In the genomic region with DNA sequence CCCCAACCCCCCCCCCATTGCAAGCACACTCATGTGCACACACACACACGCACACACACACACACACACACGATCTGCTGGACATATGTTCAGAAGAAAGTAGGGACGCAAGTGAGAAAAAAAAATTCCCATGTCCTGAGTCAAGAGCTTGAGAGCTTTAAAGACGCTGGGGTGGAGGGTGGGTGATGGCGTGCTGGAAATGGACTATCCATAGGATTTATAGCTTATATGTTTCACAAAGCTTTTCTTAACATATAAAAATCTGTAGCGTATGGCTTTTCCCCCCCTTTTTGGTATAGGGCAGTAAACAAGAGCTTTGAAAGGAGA, we compare ENCODE assay signal across 9 mouse cellular contexts.
A peak's percentile ranks its signal among the peaks of the same experiment; 100 is the strongest.
DNase-seq lines count a peak whose midpoint lies in the region; ATAC-seq lines count a peak whose summit lies in the region.
"Had no signal": no experiment of that assay in that cellular context is flagged by ENCODE, and none has a peak within 500 bp of the region (broad histone marks: within the 10 kb centered on the region; RNA-seq: fewer than 3 reads in every experiment).

No protein-coding gene starts in this region.

- H3K4me3 ChIP-seq in heart, embryonic 13.5 days, result no peak overlapping the region
- no peak overlapping the region for H3K4me3 ChIP-seq in embryonic facial prominence, embryonic 13.5 days
- H3K4me3 ChIP-seq in intestine, embryonic 15.5 days (replicated peaks), result no peak overlapping the region
- H3K4me3 ChIP-seq in midbrain, embryonic 14.5 days (replicated peaks; ENCODE audit: low read depth, low read length), result no peak overlapping the region

- WGBS in heart, embryonic 13.5 days, result 72% methylated on average over 6 of the region's 6 CpGs
- 25% methylated on average over 6 of the region's 6 CpGs for WGBS in embryonic facial prominence, embryonic 13.5 days
- WGBS in intestine, embryonic 15.5 days, result 48% methylated on average over 6 of the region's 6 CpGs
- WGBS in midbrain, embryonic 14.5 days, result 35% methylated on average over 6 of the region's 6 CpGs

- H3K27ac ChIP-seq in heart, embryonic 13.5 days (replicated peaks), result peak overlapping the region; percentile 74
- H3K27ac ChIP-seq in embryonic facial prominence, embryonic 13.5 days, result peak overlapping the region; percentile 97
- peak overlapping the region; percentile 66; the same call in 1 of the 2 replicates for H3K27ac ChIP-seq in intestine, embryonic 15.5 days
- H3K27ac ChIP-seq in midbrain, embryonic 14.5 days (replicated peaks; ENCODE audit: low read depth, low read length), result peak overlapping the region; percentile 57

- H3K27me3 ChIP-seq in heart, embryonic 13.5 days (replicated peaks), result no peaks in the 10 kb centered on the region
- no peaks in the 10 kb centered on the region for H3K27me3 ChIP-seq in embryonic facial prominence, embryonic 13.5 days
- H3K27me3 ChIP-seq in intestine, embryonic 15.5 days (replicated peaks), result no peaks in the 10 kb centered on the region
- no peaks in the 10 kb centered on the region for H3K27me3 ChIP-seq in midbrain, embryonic 14.5 days (ENCODE audit: control insufficient read depth, insufficient read depth, low read length)

- peaks cover 66% of the 10 kb centered on the region for H3K4me1 ChIP-seq in heart, embryonic 13.5 days
- H3K4me1 ChIP-seq in embryonic facial prominence, embryonic 13.5 days, result peaks cover 55% of the 10 kb centered on the region
- H3K4me1 ChIP-seq in intestine, embryonic 15.5 days (replicated peaks), result peaks cover 11% of the 10 kb centered on the region
- 0 out of 2 replicates have a peak, but pooled peaks cover 8% of the 10 kb centered on the region for H3K4me1 ChIP-seq in midbrain, embryonic 14.5 days (ENCODE audit: control insufficient read depth, insufficient read depth, low read length)

- ATAC-seq in heart, embryonic 13.5 days (ENCODE audit: extremely low read depth, insufficient number of reproducible peaks, low FRiP score, low TSS enrichment), result no peak
- no peak for ATAC-seq in embryonic facial prominence, embryonic 13.5 days (ENCODE audit: insufficient number of reproducible peaks, insufficient read depth, low FRiP score, low TSS enrichment, low read depth)
- peak; percentile 21 for ATAC-seq in intestine, embryonic 15.5 days
- no peak for ATAC-seq in midbrain, embryonic 14.5 days (ENCODE audit: low FRiP score, low TSS enrichment)

- no peaks in the 10 kb centered on the region for H3K36me3 ChIP-seq in heart, embryonic 13.5 days
- H3K36me3 ChIP-seq in embryonic facial prominence, embryonic 13.5 days, result no peaks in the 10 kb centered on the region
- H3K36me3 ChIP-seq in intestine, embryonic 15.5 days, result no peaks in the 10 kb centered on the region
- H3K36me3 ChIP-seq in midbrain, embryonic 14.5 days (ENCODE audit: control insufficient read depth, insufficient read depth, low read length), result no peaks in the 10 kb centered on the region

- no peak for DNase-seq in heart, adult 11 months
- DNase-seq in midbrain, embryonic 14.5 days, result no peak
- no peak for DNase-seq in retina, embryonic 14.5 days (ENCODE audit: low spot score)
- DNase-seq in frontal cortex, postnatal 10 days (ENCODE audit: low spot score in 2 of 2), result no peak
- DNase-seq in urinary bladder, postnatal 14 days (ENCODE audit: low spot score), result no peak
- DNase-seq: cerebellum, adult 11 months had no signal

- H3K9ac ChIP-seq in heart, embryonic 13.5 days, result no peak overlapping the region
- no peak overlapping the region for H3K9ac ChIP-seq in embryonic facial prominence, embryonic 13.5 days
- no peak overlapping the region for H3K9ac ChIP-seq in intestine, embryonic 15.5 days
- peak overlapping the region; percentile 39; the same call in 1 of the 2 replicates for H3K9ac ChIP-seq in midbrain, embryonic 14.5 days (replicated peaks; ENCODE audit: low read length)

- 0 out of 2 replicates have a peak overlapping the region, but pooled peaks have one; percentile 24 for H3K4me2 ChIP-seq in heart, embryonic 13.5 days
- peak overlapping the region; percentile 49 for H3K4me2 ChIP-seq in embryonic facial prominence, embryonic 13.5 days
- peak overlapping the region; percentile 37 for H3K4me2 ChIP-seq in intestine, embryonic 15.5 days (replicated peaks)
- peak overlapping the region; percentile 50 for H3K4me2 ChIP-seq in midbrain, embryonic 14.5 days (ENCODE audit: low read length)

- H3K9me3 ChIP-seq in heart, embryonic 13.5 days, result no peaks in the 10 kb centered on the region
- no peaks in the 10 kb centered on the region for H3K9me3 ChIP-seq in embryonic facial prominence, embryonic 13.5 days
- H3K9me3 ChIP-seq in intestine, embryonic 15.5 days, result no peaks in the 10 kb centered on the region
- H3K9me3 ChIP-seq in midbrain, embryonic 14.5 days (ENCODE audit: control insufficient read depth, low read length), result no peaks in the 10 kb centered on the region
